Mouse (Mus musculus) splenic B cell, adult 2 months (primary cell): ENCODE data around the gene Kif12.

ENCODE experiments used
- DNase-seq: peaks from one replicate; pipeline ENCODE4 v3.0.0-alpha.2; 2011; ENCODE audit warnings: low read depth, low spot score
- H3K27me3 ChIP-seq: 2 replicates; pipeline ENCODE4 v1.6.1; 2012; ENCODE audit warnings: mild to moderate bottlenecking, low read length, moderate library complexity, mixed read lengths; ENCODE audit not compliant: control insufficient read depth, poor library complexity, insufficient read depth, severe bottlenecking
- H3K36me3 ChIP-seq: 2 replicates; pipeline ENCODE4 v1.6.1; 2012; ENCODE audit warnings: mild to moderate bottlenecking, low read length, moderate library complexity, mixed read lengths; ENCODE audit not compliant: control insufficient read depth, poor library complexity, insufficient read depth, severe bottlenecking

The Kif12 gene

GRCm38 (mm10) chr4:63186281-63186870 is 14.4 kb upstream of the Kif12 start:
- DNase-seq: no peak
- Histone ChIP-seq H3K27me3 (no peaks in the 10 kb centered on the region), H3K36me3 (no peaks in the 10 kb centered on the region)

GRCm38 (mm10) chr4:63181556-63181955 is 9.6 kb upstream of the Kif12 start:
- Histone ChIP-seq H3K27me3 (no peaks in the 10 kb centered on the region), H3K36me3 (no peaks in the 10 kb centered on the region)
- DNase-seq: peak; percentile 65

GRCm38 (mm10) chr4:63171122-63171521 is 809 bp downstream of the Kif12 start:
- H3K27me3 ChIP-seq: no peaks in the 10 kb centered on the region
- DNase-seq: no peak
- H3K36me3 ChIP-seq: no peaks in the 10 kb centered on the region

GRCm38 (mm10) chr4:63170061-63170460 is 1.9 kb downstream of the Kif12 start:
- Histone ChIP-seq H3K36me3 (no peaks in the 10 kb centered on the region), H3K27me3 (no peaks in the 10 kb centered on the region)
- no peak for DNase-seq

- H3K36me3 ChIP-seq: no peaks in the 10 kb centered on the region
- DNase-seq: no peak
- no peaks in the 10 kb centered on the region for H3K27me3 ChIP-seq
Observed at GRCm38 (mm10) chr4:63166323-63166722, 5.6 kb downstream of the Kif12 start.

GRCm38 (mm10) chr4:63165636-63166035 is 6.3 kb downstream of the Kif12 start:
- Histone ChIP-seq H3K27me3 (no peaks in the 10 kb centered on the region), H3K36me3 (no peaks in the 10 kb centered on the region)
- no peak for DNase-seq

- Histone ChIP-seq H3K27me3 (no peaks in the 10 kb centered on the region), H3K36me3 (no peaks in the 10 kb centered on the region)
- peak; percentile 66 for DNase-seq
Observed at GRCm38 (mm10) chr4:63158961-63159592, 12.9 kb downstream of the Kif12 start.

GRCm38 (mm10) chr4:63158192-63158591 is 13.7 kb downstream of the Kif12 start:
- no peaks in the 10 kb centered on the region for H3K36me3 ChIP-seq
- no peaks in the 10 kb centered on the region for H3K27me3 ChIP-seq
- no peak for DNase-seq

- DNase-seq: no peak
- Histone ChIP-seq H3K27me3 (no peaks in the 10 kb centered on the region), H3K36me3 (no peaks in the 10 kb centered on the region)
Observed at GRCm38 (mm10) chr4:63156726-63157634, 15.0 kb downstream of the Kif12 start.

GRCm38 (mm10) chr4:63155596-63155995 is 16.3 kb downstream of the Kif12 start:
- Histone ChIP-seq H3K36me3 (no peaks in the 10 kb centered on the region), H3K27me3 (no peaks in the 10 kb centered on the region)
- DNase-seq: no peak

GRCm38 (mm10) chr4:63154699-63155098 is 17.2 kb downstream of the Kif12 start, which contains the start of gene Ambp:
Gene Ambp (minus strand): TSS chr4:63154799.
- H3K36me3 ChIP-seq: no peaks in the 10 kb centered on the region
- no peak for DNase-seq

GRCm38 (mm10) chr4:63154028-63154427 is 17.9 kb downstream of the Kif12 start:
- no peak for DNase-seq
- no peaks in the 10 kb centered on the region for H3K27me3 ChIP-seq

More at GRCm38 (mm10) chr4:63154699-63155098, 17.2 kb downstream of the Kif12 start, which contains the start of gene Ambp:
- H3K27me3 ChIP-seq: no peaks in the 10 kb centered on the region

GRCm38 (mm10) chr4:63151127-63151526 is 20.8 kb downstream of the Kif12 start:
- no peaks in the 10 kb centered on the region for H3K36me3 ChIP-seq

More at GRCm38 (mm10) chr4:63154028-63154427, 17.9 kb downstream of the Kif12 start:
- no peaks in the 10 kb centered on the region for H3K36me3 ChIP-seq

GRCm38 (mm10) chr4:63147268-63147667 is 24.7 kb downstream of the Kif12 start:
- DNase-seq: no peak
- H3K36me3 ChIP-seq: no peaks in the 10 kb centered on the region
- H3K27me3 ChIP-seq: no peaks in the 10 kb centered on the region

More at GRCm38 (mm10) chr4:63151127-63151526, 20.8 kb downstream of the Kif12 start:
- no peak for DNase-seq
- H3K27me3 ChIP-seq: no peaks in the 10 kb centered on the region
